Mouse (Mus musculus) erythroblast, embryonic 14.5 days (primary cell): ENCODE results near the gene Itga9.

Source experiments
- GATA1 ChIP-seq: IDR thresholded peaks from 2 replicates; pipeline ENCODE4 v1.6.1; 2012; ENCODE audit warnings: low read length, inconsistent platforms, mixed read lengths
- TAL1 ChIP-seq: IDR thresholded peaks from 3 replicates; pipeline ENCODE4 v1.6.1; 2012; ENCODE audit warnings: low read length, inconsistent platforms, mixed read lengths

DNA sequence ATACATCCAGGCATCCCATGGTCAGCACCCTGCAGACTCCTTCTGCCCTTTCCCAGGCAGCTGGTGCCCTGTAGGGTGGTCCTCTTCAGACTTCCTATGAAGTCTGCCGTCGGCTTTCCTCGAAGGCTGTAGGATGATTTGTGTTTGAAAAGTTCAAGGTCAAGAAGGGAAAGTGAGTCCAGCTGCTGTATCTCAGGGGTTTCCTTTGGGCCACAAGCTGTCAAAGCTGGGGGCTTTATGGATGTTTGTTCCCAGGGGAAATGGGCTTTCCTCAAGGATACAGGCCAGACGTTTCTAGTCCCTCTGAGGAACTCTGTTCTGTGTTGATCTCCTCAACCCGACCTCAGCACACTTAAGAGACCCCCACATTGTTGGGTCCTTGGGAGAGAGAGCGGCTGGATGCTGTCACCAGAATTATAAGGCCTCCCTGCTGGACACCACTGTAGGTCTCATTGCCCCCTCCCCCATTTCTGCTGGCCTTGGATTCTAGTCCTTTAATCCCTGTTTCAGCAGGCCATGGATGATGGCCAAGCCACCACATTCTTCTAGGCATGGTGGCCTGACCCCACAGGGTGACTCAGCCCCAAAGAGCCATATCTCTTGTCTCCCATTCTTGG, 23.4 kb downstream of the Itga9 start:
- TF ChIP-seq TAL1 (no peak), GATA1 (no peak)
